Mouse (Mus musculus): ENCODE results near the gene Dnajc8. TPM values are rescaled to one million over a fixed set of nuclear protein-coding genes. Genes with fewer than 3 reads are reported as not detected.

Gene Dnajc8
- polyA plus RNA-seq, 1 experiment from 2014 or later, result 216 TPM

- H3K4me1 ChIP-seq, result peaks cover 13% of the 10 kb centered on the region
- 43% methylated on average over 6 of the region's 6 CpGs for WGBS
- H3K9me3 ChIP-seq (replicated peaks), result no peaks in the 10 kb centered on the region
- peak overlapping the region; percentile 55 for H3K27ac ChIP-seq (replicated peaks)
- DNase-seq (ENCODE audit: low spot score), result no peak
- peaks cover 11% of the 10 kb centered on the region for H3K36me3 ChIP-seq
- H3K27me3 ChIP-seq (ENCODE audit: low read depth, poor library complexity, severe bottlenecking), result no peaks in the 10 kb centered on the region
- no peak overlapping the region for H3K4me3 ChIP-seq
Observed at GRCm38 (mm10) chr4:132524808-132525207, 10.5 kb upstream of the Dnajc8 start.

- H3K9me3 ChIP-seq (replicated peaks), result no peaks in the 10 kb centered on the region
- WGBS, result 56% methylated on average over 2 of the region's 2 CpGs
- H3K4me1 ChIP-seq, result peaks cover 16% of the 10 kb centered on the region
- H3K27ac ChIP-seq (replicated peaks), result no peak overlapping the region
- no peaks in the 10 kb centered on the region for H3K27me3 ChIP-seq (ENCODE audit: low read depth, poor library complexity, severe bottlenecking)
- H3K36me3 ChIP-seq, result peaks cover 30% of the 10 kb centered on the region
- H3K4me3 ChIP-seq, result no peak overlapping the region
- DNase-seq (ENCODE audit: low spot score), result no peak
Observed at GRCm38 (mm10) chr4:132526678-132527077, 8.7 kb upstream of the Dnajc8 start.

GRCm38 (mm10) chr4:132527917-132528522 is 7.3 kb upstream of the Dnajc8 start:
- WGBS, result 94% methylated on average over 8 of the region's 8 CpGs
- peaks cover 29% of the 10 kb centered on the region for H3K4me1 ChIP-seq
- no peak overlapping the region for H3K27ac ChIP-seq (replicated peaks)
- H3K27me3 ChIP-seq (ENCODE audit: low read depth, poor library complexity, severe bottlenecking), result no peaks in the 10 kb centered on the region
- DNase-seq (ENCODE audit: low spot score), result no peak
- no peaks in the 10 kb centered on the region for H3K9me3 ChIP-seq (replicated peaks)
- no peak overlapping the region for H3K4me3 ChIP-seq
- H3K36me3 ChIP-seq, result peaks cover 30% of the 10 kb centered on the region

- Histone ChIP-seq H3K4me1 (peaks cover 32% of the 10 kb centered on the region), H3K36me3 (peaks cover 30% of the 10 kb centered on the region), H3K9me3 (replicated peaks) (no peaks in the 10 kb centered on the region), H3K4me3 (no peak overlapping the region), H3K27ac (replicated peaks) (no peak overlapping the region), H3K27me3 (ENCODE audit: low read depth, poor library complexity, severe bottlenecking) (no peaks in the 10 kb centered on the region)
- WGBS, result 92% methylated on average over 4 of the region's 4 CpGs
- no peak for DNase-seq (ENCODE audit: low spot score)
Observed at GRCm38 (mm10) chr4:132529344-132529743, 6.0 kb upstream of the Dnajc8 start.

DNA sequence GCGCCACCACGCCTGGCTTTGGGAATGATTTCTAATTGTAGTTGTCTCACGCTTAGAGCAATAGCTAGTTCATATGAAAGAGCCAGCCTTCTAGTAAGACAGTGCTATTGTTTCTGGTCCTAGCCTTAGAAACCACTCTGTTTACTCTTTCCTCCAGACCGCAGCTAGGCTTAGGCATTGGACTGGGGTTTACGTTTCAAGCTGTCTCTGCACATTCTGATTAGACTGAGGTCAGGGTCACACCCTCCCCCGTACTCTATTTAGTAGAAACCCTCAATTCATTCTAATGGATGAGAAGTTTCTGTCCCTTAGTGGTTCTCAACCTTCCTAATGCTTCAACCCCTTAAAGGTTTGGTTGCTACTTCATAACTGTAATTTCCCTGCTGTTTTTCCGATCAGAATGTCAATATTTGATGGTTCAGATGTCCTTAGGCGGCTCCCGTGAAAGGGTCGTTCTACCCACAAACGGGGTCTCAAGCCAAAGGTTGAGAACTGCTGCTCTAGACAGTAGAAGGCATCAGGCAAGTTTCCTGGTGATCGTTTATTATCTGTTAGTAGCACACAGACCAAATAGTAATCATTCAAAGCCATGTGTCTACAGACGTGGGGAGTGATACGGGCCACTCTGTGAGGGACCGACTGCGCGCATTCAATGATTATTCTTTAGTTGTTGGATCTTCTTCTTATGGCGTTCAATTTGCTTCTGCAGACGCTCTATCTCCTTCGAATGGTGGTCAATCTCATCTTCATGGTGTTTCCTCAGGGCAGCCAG is 5.1 kb upstream of the Dnajc8 start:
- Histone ChIP-seq H3K27me3 (ENCODE audit: low read depth, poor library complexity, severe bottlenecking) (no peaks in the 10 kb centered on the region), H3K4me1 (peaks cover 31% of the 10 kb centered on the region), H3K9me3 (replicated peaks) (no peaks in the 10 kb centered on the region), H3K27ac (replicated peaks) (no peak overlapping the region), H3K36me3 (peaks cover 30% of the 10 kb centered on the region), H3K4me3 (no peak overlapping the region)
- WGBS, result 92% methylated on average over 20 of the region's 20 CpGs
- DNase-seq (ENCODE audit: low spot score), result no peak

DNA sequence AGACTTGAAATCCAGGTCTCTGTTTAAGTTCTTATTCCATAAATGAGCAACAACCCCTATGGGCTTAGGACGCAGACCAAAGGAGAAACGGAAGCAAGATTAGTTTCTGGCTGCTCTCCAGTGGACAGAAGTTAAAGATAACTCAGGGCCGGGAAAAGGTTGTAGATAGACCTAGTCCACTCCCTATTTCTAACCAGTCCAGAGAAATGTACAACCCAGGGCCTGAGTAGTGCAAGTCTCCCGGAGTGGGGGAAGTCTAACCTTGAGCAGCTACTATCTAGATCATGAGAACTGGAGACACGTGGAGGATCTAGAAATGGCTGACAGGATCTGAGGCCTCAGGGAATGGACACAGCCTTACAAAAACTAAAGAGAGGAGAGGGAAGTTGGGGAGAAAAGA is 2.9 kb upstream of the Dnajc8 start:
- H3K27ac ChIP-seq (replicated peaks), result peak overlapping the region; percentile 97
- no peak for DNase-seq (ENCODE audit: low spot score)
- 52% methylated on average over 5 of the region's 5 CpGs for WGBS

GRCm38 (mm10) chr4:132532981-132533916 is 2.1 kb upstream of the Dnajc8 start, which contains the start of gene Atpif1:
Gene Atpif1, minus strand, starts transcription at chr4:132533659.
- Histone ChIP-seq H3K4me1 (peaks cover 46% of the 10 kb centered on the region), H3K9me3 (replicated peaks) (no peaks in the 10 kb centered on the region), H3K4me3 (peak within 1 kb of the TSS; percentile 74), H3K27ac (replicated peaks) (peak within 1 kb of the TSS; percentile 97), H3K36me3 (peaks cover 40% of the 10 kb centered on the region), H3K27me3 (ENCODE audit: low read depth, poor library complexity, severe bottlenecking) (no peaks in the 10 kb centered on the region)
- WGBS, result under 1% methylated on average over 63 of the region's 63 CpGs
- peak; percentile 93 for DNase-seq (ENCODE audit: low spot score)

More for the DNA sequence above, 2.9 kb upstream of the Dnajc8 start:
- H3K36me3 ChIP-seq, result peaks cover 33% of the 10 kb centered on the region
- H3K4me3 ChIP-seq, result peak overlapping the region; percentile 74
- no peaks in the 10 kb centered on the region for H3K9me3 ChIP-seq (replicated peaks)
- no peaks in the 10 kb centered on the region for H3K27me3 ChIP-seq (ENCODE audit: low read depth, poor library complexity, severe bottlenecking)
- H3K4me1 ChIP-seq, result peaks cover 46% of the 10 kb centered on the region

GRCm38 (mm10) chr4:132539481-132539880 is 4.1 kb downstream of the Dnajc8 start:
- Histone ChIP-seq H3K36me3 (peaks cover 70% of the 10 kb centered on the region), H3K4me3 (no peak overlapping the region)

GRCm38 (mm10) chr4:132541413-132541812 is 6.1 kb downstream of the Dnajc8 start:
- Histone ChIP-seq H3K4me3 (no peak overlapping the region), H3K9me3 (replicated peaks) (no peaks in the 10 kb centered on the region), H3K4me1 (peaks cover 11% of the 10 kb centered on the region), H3K27ac (replicated peaks) (no peak overlapping the region), H3K27me3 (ENCODE audit: low read depth, poor library complexity, severe bottlenecking) (no peaks in the 10 kb centered on the region), H3K36me3 (peaks cover 87% of the 10 kb centered on the region)
- WGBS, result 89% methylated on average over 4 of the region's 4 CpGs
- DNase-seq (ENCODE audit: low spot score), result no peak

More at GRCm38 (mm10) chr4:132539481-132539880, 4.1 kb downstream of the Dnajc8 start:
- WGBS, result 94% methylated on average over 5 of the region's 5 CpGs
- DNase-seq (ENCODE audit: low spot score), result no peak
- Histone ChIP-seq H3K4me1 (peaks cover 20% of the 10 kb centered on the region), H3K9me3 (replicated peaks) (no peaks in the 10 kb centered on the region), H3K27me3 (ENCODE audit: low read depth, poor library complexity, severe bottlenecking) (no peaks in the 10 kb centered on the region), H3K27ac (replicated peaks) (no peak overlapping the region)

DNA sequence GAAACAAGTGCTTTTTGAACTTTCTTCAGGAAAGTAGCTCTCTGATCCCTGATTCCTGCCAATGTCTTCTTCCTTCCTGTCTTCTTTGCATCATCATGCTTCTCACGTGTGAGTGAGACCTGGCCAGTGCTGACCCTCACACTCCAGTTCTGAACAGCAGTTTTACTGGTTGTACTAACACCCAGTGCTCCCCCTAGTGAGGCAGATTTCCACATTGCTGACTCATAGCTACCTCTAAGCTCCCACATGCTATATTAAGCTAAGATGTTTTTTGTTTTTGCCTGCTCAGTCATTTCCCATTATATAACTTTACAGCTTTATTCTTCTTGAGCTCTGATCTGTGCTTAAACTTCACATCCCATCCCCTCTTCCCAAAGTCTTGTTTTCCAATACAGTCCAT is 7.4 kb downstream of the Dnajc8 start:
- peaks cover 98% of the 10 kb centered on the region for H3K36me3 ChIP-seq
- H3K27me3 ChIP-seq (ENCODE audit: low read depth, poor library complexity, severe bottlenecking), result no peaks in the 10 kb centered on the region
- H3K4me1 ChIP-seq, result no peaks in the 10 kb centered on the region
- DNase-seq (ENCODE audit: low spot score), result no peak
- H3K27ac ChIP-seq (replicated peaks), result no peak overlapping the region
- no peak overlapping the region for H3K4me3 ChIP-seq
- WGBS, result 72% methylated on average over 1 of the region's 1 CpGs
- H3K9me3 ChIP-seq (replicated peaks), result no peaks in the 10 kb centered on the region

- Histone ChIP-seq H3K4me3 (no peak overlapping the region), H3K27ac (replicated peaks) (no peak overlapping the region), H3K9me3 (replicated peaks) (no peaks in the 10 kb centered on the region), H3K4me1 (no peaks in the 10 kb centered on the region), H3K36me3 (peaks cover 99% of the 10 kb centered on the region), H3K27me3 (ENCODE audit: low read depth, poor library complexity, severe bottlenecking) (no peaks in the 10 kb centered on the region)
- 59% methylated on average over 8 of the region's 8 CpGs for WGBS
- peak; percentile 59 for DNase-seq (ENCODE audit: low spot score)
Observed at GRCm38 (mm10) chr4:132545851-132546250, 10.5 kb downstream of the Dnajc8 start.

- no peak overlapping the region for H3K4me3 ChIP-seq
- H3K27ac ChIP-seq (replicated peaks), result no peak overlapping the region
- 87% methylated on average over 5 of the region's 5 CpGs for WGBS
- H3K9me3 ChIP-seq (replicated peaks), result no peaks in the 10 kb centered on the region
- DNase-seq (ENCODE audit: low spot score), result no peak
- no peaks in the 10 kb centered on the region for H3K27me3 ChIP-seq (ENCODE audit: low read depth, poor library complexity, severe bottlenecking)
- no peaks in the 10 kb centered on the region for H3K4me1 ChIP-seq
- peaks cover 63% of the 10 kb centered on the region for H3K36me3 ChIP-seq
Observed at GRCm38 (mm10) chr4:132554221-132554620, 18.9 kb downstream of the Dnajc8 start.

Measured in midbrain, embryonic 10.5 days (tissue).